Mouse (Mus musculus) testis, adult 2 months (tissue): ENCODE results near the gene Nkiras2. TPM values are rescaled to one million over a fixed set of nuclear protein-coding genes. Genes with fewer than 3 reads are reported as not detected.

Experiments used
- H3K27ac ChIP-seq: fragments of 200-500 bp; 2 replicates; pipeline ENCODE4 v1.5.1; 2012; ENCODE audit warnings: low read depth, low read length; ENCODE audit not compliant: control insufficient read depth, insufficient read depth
- H3K27me3 ChIP-seq: fragments of 200-500 bp; 2 replicates; pipeline ENCODE4 v1.6.1; 2012; ENCODE audit warnings: mild to moderate bottlenecking, low read length, moderate library complexity; ENCODE audit not compliant: control insufficient read depth, insufficient read depth
- H3K36me3 ChIP-seq: fragments of 200-500 bp; 2 replicates; pipeline ENCODE4 v1.6.1; 2012; ENCODE audit warnings: mild to moderate bottlenecking, low read length; ENCODE audit not compliant: control insufficient read depth, insufficient read depth
- H3K4me1 ChIP-seq: fragments of 200-500 bp; 2 replicates; pipeline ENCODE4 v1.6.1; 2012; ENCODE audit warnings: low read length; ENCODE audit not compliant: control insufficient read depth, insufficient read depth
- H3K4me3 ChIP-seq: fragments of 200-500 bp; 2 replicates; pipeline ENCODE4 v1.5.1; 2012; ENCODE audit warnings: low read depth, mild to moderate bottlenecking, low read length, moderate library complexity, mixed read lengths; ENCODE audit not compliant: control insufficient read depth
- CTCF ChIP-seq: fragments of 200-500 bp; IDR thresholded peaks from 2 replicates; pipeline ENCODE4 v1.5.1; 2012; ENCODE audit warnings: low read depth, mild to moderate bottlenecking, inconsistent platforms, low read length, moderate library complexity; ENCODE audit not compliant: control insufficient read depth, insufficient read depth, insufficient replicate concordance
- POLR2A ChIP-seq: fragments of 200-500 bp; IDR thresholded peaks from 2 replicates; pipeline ENCODE4 v1.6.1; 2012; ENCODE audit warnings: low read depth, mild to moderate bottlenecking, inconsistent platforms, low read length, moderate library complexity; ENCODE audit not compliant: control insufficient read depth
- polyA plus RNA-seq: library from polyadenylated mRNA; depleted of rRNA; stranded (reverse); fragments of >200 nt; gene quantifications from 2 replicates; pipeline ENCODE4 v1.2.3, GENCODE M21; 2012; rRNA removed

Gene Nkiras2
- polyA plus RNA-seq, 1 experiment = 245 TPM

- no peaks in the 10 kb centered on the region; the same call in 1 of the 2 replicates for H3K4me1 ChIP-seq
- no peak overlapping the region for H3K4me3 ChIP-seq
- no peak overlapping the region for H3K27ac ChIP-seq
- H3K27me3 ChIP-seq = no peaks in the 10 kb centered on the region
- H3K36me3 ChIP-seq = no peaks in the 10 kb centered on the region
- no peak for TF ChIP-seq POLR2A
- no peak for TF ChIP-seq CTCF
These were observed 37.4 kb downstream of the Nkiras2 start for GRCm38 (mm10) chr11:100656458-100656857.

- H3K36me3 ChIP-seq = no peaks in the 10 kb centered on the region
- H3K27me3 ChIP-seq = no peaks in the 10 kb centered on the region
- no peak overlapping the region for H3K27ac ChIP-seq
- no peaks in the 10 kb centered on the region; the same call in 1 of the 2 replicates for H3K4me1 ChIP-seq
- H3K4me3 ChIP-seq = no peak overlapping the region
- TF ChIP-seq POLR2A (no peak), CTCF (no peak)
These were observed 40.8 kb downstream of the Nkiras2 start for GRCm38 (mm10) chr11:100659806-100660205.

GRCm38 (mm10) chr11:100671049-100671448 is 52.0 kb downstream of the Nkiras2 start:
- Histone ChIP-seq H3K27ac (no peak overlapping the region), H3K4me1 (peaks cover 7% of the 10 kb centered on the region), H3K4me3 (no peak overlapping the region), H3K27me3 (no peaks in the 10 kb centered on the region), H3K36me3 (no peaks in the 10 kb centered on the region)
- TF ChIP-seq CTCF (no peak), POLR2A (no peak)

- Histone ChIP-seq H3K36me3 (no peaks in the 10 kb centered on the region), H3K27ac (no peak overlapping the region), H3K27me3 (no peaks in the 10 kb centered on the region), H3K4me3 (no peak overlapping the region), H3K4me1 (peaks cover 7% of the 10 kb centered on the region)
- TF ChIP-seq CTCF (no peak), POLR2A (no peak)
These were observed 52.9 kb downstream of the Nkiras2 start for GRCm38 (mm10) chr11:100671956-100672355.

DNA sequence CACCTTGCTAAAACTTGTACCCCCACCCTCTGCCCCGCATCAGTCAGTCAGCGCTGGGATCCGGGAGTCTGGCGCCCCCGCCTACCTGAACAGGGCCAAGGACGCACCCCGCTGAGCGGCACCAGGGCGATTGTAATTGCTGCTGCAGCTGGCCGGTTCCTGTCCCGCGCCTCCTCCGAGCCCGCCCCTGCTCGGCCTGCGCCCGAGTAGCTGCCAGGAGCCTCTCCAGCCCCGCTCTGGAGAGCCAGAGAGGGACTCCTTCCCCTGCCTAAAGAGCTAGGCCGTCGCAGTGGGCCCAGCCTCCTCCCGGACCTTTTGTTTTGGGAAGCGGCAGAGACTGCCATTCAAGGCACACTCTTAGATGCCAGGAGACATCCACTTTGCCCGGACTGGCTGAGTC is 54.1 kb downstream of the Nkiras2 start:
- Histone ChIP-seq H3K4me1 (peaks cover 7% of the 10 kb centered on the region), H3K36me3 (no peaks in the 10 kb centered on the region), H3K27me3 (no peaks in the 10 kb centered on the region), H3K4me3 (peak overlapping the region; percentile 7), H3K27ac (no peak overlapping the region)
- TF ChIP-seq POLR2A (no peak), CTCF (no peak)

Other genes starting within 250 kb of the Nkiras2 start
- gene Jup, start 221.5 kb upstream of the Nkiras2 start, polyA plus RNA-seq = 103 TPM in 2 replicates
- 8.5 and 9.0 TPM in 2 replicates for gene P3h4, start 204.4 kb upstream of the Nkiras2 start, polyA plus RNA-seq
- 6.6 and 7.7 TPM in 2 replicates for gene Fkbp10, start 203.5 kb upstream of the Nkiras2 start, polyA plus RNA-seq
- gene Nt5c3b, start 177.4 kb upstream of the Nkiras2 start, polyA plus RNA-seq = 145 and 152 TPM in 2 replicates
- 422 and 444 TPM in 2 replicates for gene Klhl10, start 177.3 kb upstream of the Nkiras2 start, polyA plus RNA-seq
- gene Klhl11, start 146.5 kb upstream of the Nkiras2 start, polyA plus RNA-seq = 10.2 and 11.2 TPM in 2 replicates
- 24.7 and 30.4 TPM in 2 replicates for gene Acly, start 91.2 kb upstream of the Nkiras2 start, polyA plus RNA-seq
- 70.4 and 74.1 TPM in 2 replicates for gene Ttc25, start 73.6 kb upstream of the Nkiras2 start, polyA plus RNA-seq
- 3.3 and 3.7 TPM in 2 replicates for gene Cnp, start 44.3 kb upstream of the Nkiras2 start, polyA plus RNA-seq
- 104 and 150 TPM in 2 replicates for gene Dnajc7, start 924 bp downstream of the Nkiras2 start, polyA plus RNA-seq
- 2.6 and 3.8 TPM in 2 replicates for gene Zfp385c, start 73.2 kb downstream of the Nkiras2 start, polyA plus RNA-seq
- 31.5 and 32.0 TPM in 2 replicates for gene Dhx58, start 85.0 kb downstream of the Nkiras2 start, polyA plus RNA-seq
- 24.0 and 26.3 TPM in 2 replicates for gene Kat2a, start 93.2 kb downstream of the Nkiras2 start, polyA plus RNA-seq
- 1,348 and 1,420 TPM in 2 replicates for gene Hspb9, start 94.6 kb downstream of the Nkiras2 start, polyA plus RNA-seq
- gene Rab5c, start 119.0 kb downstream of the Nkiras2 start, polyA plus RNA-seq = 90.2 and 90.7 TPM in 2 replicates
- gene Kcnh4, start 140.7 kb downstream of the Nkiras2 start, polyA plus RNA-seq = 0.40 and 0.51 TPM in 2 replicates
- 0.36 TPM in 1 of 2 replicates, not detected in the other for gene Hcrt, start 143.7 kb downstream of the Nkiras2 start, polyA plus RNA-seq
- gene Ghdc, start 151.7 kb downstream of the Nkiras2 start, polyA plus RNA-seq = 1.3 and 1.6 TPM in 2 replicates
- 1.9 and 2.4 TPM in 2 replicates for gene Stat5b, start 231.5 kb downstream of the Nkiras2 start, polyA plus RNA-seq
- gene Stat5a, start 240.1 kb downstream of the Nkiras2 start, polyA plus RNA-seq = 4.0 and 6.6 TPM in 2 replicates